8 mouse cellular contexts compared by ENCODE assay signal in the genomic region with DNA sequence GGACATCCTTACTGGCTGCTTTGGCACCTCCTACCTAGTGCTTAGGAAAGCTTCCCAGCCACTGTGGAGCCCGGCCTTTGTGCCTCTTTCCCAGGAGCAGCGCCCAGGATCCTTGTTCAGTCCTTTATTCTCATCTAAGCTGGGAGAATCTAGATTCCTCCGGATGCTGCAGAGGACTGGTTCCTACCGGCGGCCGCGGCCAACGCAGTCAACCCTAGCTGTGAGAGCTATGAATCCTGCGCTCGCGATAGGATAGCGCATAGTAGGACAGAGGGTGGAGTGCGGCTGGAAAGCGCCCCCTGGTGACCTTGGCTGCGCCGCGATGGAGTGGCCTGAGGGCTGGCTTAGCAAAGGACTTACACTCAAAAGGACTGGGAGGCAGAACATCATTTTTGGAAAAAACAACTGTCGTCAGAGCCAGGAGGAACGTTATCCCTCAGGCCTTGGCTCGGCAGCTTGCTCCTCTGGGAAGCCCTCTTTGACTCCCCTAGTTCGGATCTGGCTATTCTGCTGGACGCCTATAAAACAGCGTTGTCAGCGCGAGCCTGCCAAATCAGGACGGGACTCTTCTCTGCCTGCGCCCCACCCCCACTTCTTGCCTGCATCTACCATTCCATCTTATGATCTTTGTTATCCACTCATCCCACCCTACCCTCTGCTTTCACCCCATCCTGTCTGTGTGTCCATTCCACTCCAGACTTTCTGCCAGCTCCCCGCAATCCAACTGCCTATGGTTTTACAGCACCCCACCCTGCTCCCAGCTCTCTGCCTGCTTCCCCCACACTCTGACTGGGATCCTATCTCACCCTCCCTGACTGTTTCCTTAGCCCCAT. TPM values are rescaled to one million over a fixed set of nuclear protein-coding genes. Genes with fewer than 3 reads are reported as not detected.
A peak's percentile ranks its signal among the peaks of the same experiment; 100 is the strongest.
DNase-seq lines count a peak whose midpoint lies in the region; ATAC-seq and TF ChIP-seq lines count a peak whose summit lies in the region.

No protein-coding gene starts in this region.

- peak; percentile 50 for TF ChIP-seq CTCF in hindbrain, postnatal 0 days (IDR thresholded peaks at IDR 0.05; ENCODE audit: low read depth)

- intact Hi-C loops in gastrocnemius, postnatal 36 days (cut with DNase I): loop anchor here (2.0 kb wide), 1 partner anchor 150 kb away; no protein-coding TSS in a partner anchor

- H3K4me1 ChIP-seq in hindbrain, postnatal 0 days (ENCODE audit: insufficient read depth, low read length): no peaks in the 10 kb centered on the region
- no peaks in the 10 kb centered on the region for H3K4me1 ChIP-seq in neural tube, embryonic 12.5 days

- H3K9me3 ChIP-seq in hindbrain, postnatal 0 days (ENCODE audit: low read length): no peaks in the 10 kb centered on the region
- no peaks in the 10 kb centered on the region for H3K9me3 ChIP-seq in neural tube, embryonic 12.5 days

- 0 out of 2 replicates have a peak overlapping the region, but pooled peaks have one; percentile 37 for H3K9ac ChIP-seq in hindbrain, postnatal 0 days (replicated peaks; ENCODE audit: low read length)
- no peak overlapping the region for H3K9ac ChIP-seq in neural tube, embryonic 12.5 days

- H3K27me3 ChIP-seq in hindbrain, postnatal 0 days (ENCODE audit: insufficient read depth, low read length): no peaks in the 10 kb centered on the region
- H3K27me3 ChIP-seq in neural tube, embryonic 12.5 days (replicated peaks): peaks cover 9% of the 10 kb centered on the region; the same call in 1 of the 2 replicates

- peak; percentile 32 for DNase-seq in kidney, adult 18-20 months
- DNase-seq in kidney, adult 11 months: no peak
- peak; percentile 64 to 71 for DNase-seq in gastrocnemius, postnatal 36 days
- DNase-seq in hindbrain, postnatal 0 days (ENCODE audit: low spot score): peak; percentile 53
- DNase-seq in lung, adult 18-20 months: peak; percentile 32 to 39

- ATAC-seq in common myeloid progenitor, adult 5-6 weeks (replicated peaks; ENCODE audit: low read depth, poor library complexity, severe bottlenecking): peak; percentile 26; the same call in 1 of the 2 replicates
- peak; percentile 81 for ATAC-seq in hindbrain, postnatal 0 days
- peak; percentile 54 for ATAC-seq in neural tube, embryonic 12.5 days (ENCODE audit: low FRiP score, low read depth)
- ATAC-seq in activated CD4-positive, CD25-positive, alpha-beta regulatory T cell, adult 4 months: no peak

- H3K27ac ChIP-seq in hindbrain, postnatal 0 days: peak overlapping the region; percentile 54; the same call in 1 of the 2 replicates
- no peak overlapping the region for H3K27ac ChIP-seq in neural tube, embryonic 12.5 days

- WGBS in hindbrain, postnatal 0 days: under 1% methylated on average over 28 of the region's 28 CpGs
- under 1% methylated on average over 28 of the region's 28 CpGs for WGBS in neural tube, embryonic 12.5 days

- peak overlapping the region; percentile 45 for H3K4me2 ChIP-seq in hindbrain, postnatal 0 days (ENCODE audit: low read depth, low read length)
- peak overlapping the region; percentile 35 for H3K4me2 ChIP-seq in neural tube, embryonic 12.5 days (replicated peaks)

- peaks cover 19% of the 10 kb centered on the region for H3K36me3 ChIP-seq in hindbrain, postnatal 0 days (ENCODE audit: insufficient read depth, low read length)
- H3K36me3 ChIP-seq in neural tube, embryonic 12.5 days: peaks cover 21% of the 10 kb centered on the region

- H3K4me3 ChIP-seq in hindbrain, postnatal 0 days (ENCODE audit: low read length): peak overlapping the region; percentile 17
- no peak overlapping the region for H3K4me3 ChIP-seq in neural tube, embryonic 12.5 days

RNA-seq across cellular contexts. Expression of a gene that starts 26.8 kb away (rescaled TPM):
- 0.29 and 1.1 TPM in 2 replicates for total RNA-seq in common myeloid progenitor, adult 5-6 weeks (2017)
- 1 to 10 TPM; 4.4 TPM for total RNA-seq in gastrocnemius, postnatal 36 days (2021)
- 140 and 161 TPM in 2 replicates for total RNA-seq in hindbrain, postnatal 0 days (2014; rRNA removed)
- polyA plus RNA-seq in hindbrain, postnatal 0 days (2015; fragmentation: Nextera tagmentation; extraction: Ambion mirVana): 55.9 and 59.5 TPM in 2 replicates
- 62.3 and 67.8 TPM in 2 replicates for polyA plus RNA-seq in neural tube, embryonic 12.5 days (2016; fragmentation: Nextera tagmentation; extraction: Ambion mirVana)
- polyA plus RNA-seq in activated CD4-positive, CD25-positive, alpha-beta regulatory T cell, adult 4 months (2017; shearing (Covaris generic)): not detected

RNA-seq across cellular contexts. Expression of a gene that starts 52.3 kb away (rescaled TPM):
- total RNA-seq in common myeloid progenitor, adult 5-6 weeks (2017): 8.2 and 15.7 TPM in 2 replicates
- total RNA-seq in gastrocnemius, postnatal 36 days (2021): 1 to 10 TPM; 2.5 to 3.1 TPM
- 26.5 and 27.6 TPM in 2 replicates for total RNA-seq in hindbrain, postnatal 0 days (2014; rRNA removed)
- polyA plus RNA-seq in hindbrain, postnatal 0 days (2015; fragmentation: Nextera tagmentation; extraction: Ambion mirVana): 16.7 and 20.4 TPM in 2 replicates
- 19.5 and 20.5 TPM in 2 replicates for polyA plus RNA-seq in neural tube, embryonic 12.5 days (2016; fragmentation: Nextera tagmentation; extraction: Ambion mirVana)
- polyA plus RNA-seq in activated CD4-positive, CD25-positive, alpha-beta regulatory T cell, adult 4 months (2017; shearing (Covaris generic)): 10 to 100 TPM in 1 of 2 experiments, 1 to 10 TPM in 1; 6.3 to 12.5 TPM

RNA-seq across cellular contexts. Expression of a gene that starts 52.4 kb away (rescaled TPM):
- 0.44 TPM in 1 of 2 replicates, not detected in the other for total RNA-seq in common myeloid progenitor, adult 5-6 weeks (2017)
- total RNA-seq in gastrocnemius, postnatal 36 days (2021): 10 to 100 TPM; 62.1 to 65.3 TPM
- 34.8 and 41.2 TPM in 2 replicates for total RNA-seq in hindbrain, postnatal 0 days (2014; rRNA removed)
- polyA plus RNA-seq in hindbrain, postnatal 0 days (2015; fragmentation: Nextera tagmentation; extraction: Ambion mirVana): 10.5 and 10.6 TPM in 2 replicates
- 6.1 and 9.9 TPM in 2 replicates for polyA plus RNA-seq in neural tube, embryonic 12.5 days (2016; fragmentation: Nextera tagmentation; extraction: Ambion mirVana)
- 1 to 10 TPM in 1 of 2 experiments, under 1 TPM in 1; 0.94 to 1.3 TPM for polyA plus RNA-seq in activated CD4-positive, CD25-positive, alpha-beta regulatory T cell, adult 4 months (2017; shearing (Covaris generic))

RNA-seq across cellular contexts. Expression of a gene that starts 56.6 kb away (rescaled TPM):
- 5.2 and 5.4 TPM in 2 replicates for total RNA-seq in common myeloid progenitor, adult 5-6 weeks (2017)
- 1 to 10 TPM; 3.3 to 3.6 TPM for total RNA-seq in gastrocnemius, postnatal 36 days (2021)
- total RNA-seq in hindbrain, postnatal 0 days (2014; rRNA removed): 14.3 and 18.8 TPM in 2 replicates
- polyA plus RNA-seq in hindbrain, postnatal 0 days (2015; fragmentation: Nextera tagmentation; extraction: Ambion mirVana): 3.3 and 4.0 TPM in 2 replicates
- polyA plus RNA-seq in neural tube, embryonic 12.5 days (2016; fragmentation: Nextera tagmentation; extraction: Ambion mirVana): 8.2 and 10.4 TPM in 2 replicates
- 1 to 10 TPM; 1.3 to 1.5 TPM for polyA plus RNA-seq in activated CD4-positive, CD25-positive, alpha-beta regulatory T cell, adult 4 months (2017; shearing (Covaris generic))

Comparison
In these comparisons a context has a peak if more than half of its experiments do, and no peak if none do; other contexts are left out.
1. RNA of a gene that starts 26.8 kb away (total RNA-seq): 140 to 161 TPM in hindbrain, postnatal 0 days; 4.4 TPM in gastrocnemius, postnatal 36 days and 0.29 to 1.1 TPM in common myeloid progenitor, adult 5-6 weeks; every median in the first group is over 10 times any median in the second.
2. RNA of a gene that starts 52.4 kb away (total RNA-seq): 62.1 to 65.3 TPM in gastrocnemius, postnatal 36 days and 34.8 to 41.2 TPM in hindbrain, postnatal 0 days; 0.44 TPM in common myeloid progenitor, adult 5-6 weeks; every median in the first group is over 10 times any median in the second.